Comparison of ENCODE assay signal across 7 mouse cellular contexts in the genomic region with DNA sequence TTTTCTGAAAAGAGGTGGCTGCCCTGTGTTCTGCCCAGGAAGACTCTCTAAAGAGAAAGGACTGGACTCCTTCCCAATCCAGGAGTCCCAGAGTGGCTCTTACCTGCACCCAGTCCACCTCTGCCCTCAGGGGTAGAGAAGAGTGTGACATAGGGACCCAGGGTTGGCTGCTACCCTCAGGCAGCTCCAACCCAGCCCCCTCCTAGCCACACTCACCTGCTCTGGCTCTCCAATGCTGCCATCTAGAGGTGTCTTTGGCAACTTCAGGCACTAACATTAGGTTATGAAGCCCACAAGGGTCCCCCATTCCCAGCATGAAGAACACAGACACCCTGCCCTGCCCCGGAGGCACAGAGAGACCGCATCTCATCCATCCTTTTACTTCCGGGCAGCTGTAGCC.
A peak's percentile ranks its signal among the peaks of the same experiment; 100 is the strongest.
DNase-seq lines count a peak whose midpoint lies in the region; ATAC-seq lines count a peak whose summit lies in the region.

No protein-coding gene starts in this region.

- intact Hi-C loops in gastrocnemius, postnatal 36 days (cut with DNase I): no loop called here

- peak; percentile 52; the same call in 1 of the 2 replicates for ATAC-seq in frontal cortex, adult (ENCODE audit: low TSS enrichment)

- DNase-seq in lung, postnatal 10 days: peak; percentile 14
- no peak for DNase-seq in lung, postnatal 25 days (ENCODE audit: low spot score)
- peak; percentile 58 to 69 for DNase-seq in adrenal gland, postnatal 36 days
- peak; percentile 59 to 77 for DNase-seq in layer of hippocampus, postnatal 25 days (ENCODE audit: extremely low spot score in 1 of 2, low spot score in 1 of 2)
- peak; percentile 40 for DNase-seq in ovary, postnatal 36 days (ENCODE audit: low spot score)
- DNase-seq in gastrocnemius, postnatal 36 days: no peak

Comparison
In these comparisons a context has a peak if more than half of its experiments do, and no peak if none do; other contexts are left out.
1. DNase-seq: peak in lung, postnatal 10 days (single experiment), adrenal gland, postnatal 36 days (2 of 2), layer of hippocampus, postnatal 25 days (2 of 2) and ovary, postnatal 36 days (single experiment); none in lung, postnatal 25 days (single experiment) and gastrocnemius, postnatal 36 days (0 of 2).